ENCODE assay signal across 25 mouse cellular contexts in genomic region chr19:28478055-28478454, GRCm38 (mm10).
DNase-seq lines count a peak whose midpoint lies in the region; ATAC-seq and TF ChIP-seq lines count a peak whose summit lies in the region.
"Had no signal": no experiment of that assay in that cellular context is flagged by ENCODE, and none has a peak within 500 bp of the region (broad histone marks: within the 10 kb centered on the region; RNA-seq: fewer than 3 reads in every experiment).

No protein-coding gene starts in this region.

- no peak for TF ChIP-seq CTCF in thymus, adult 2 months (IDR thresholded peaks at IDR 0.05; ENCODE audit: borderline replicate concordance, control insufficient read depth, extremely low read depth, insufficient read depth, low read length, poor library complexity)

- no peak for TF ChIP-seq POLR2A in thymus, adult 2 months (IDR thresholded peaks at IDR 0.05; ENCODE audit: control insufficient read depth, extremely low read depth, insufficient read depth, low read length, poor library complexity)

- DNase-seq in hindbrain, embryonic 10.5 days (ENCODE audit: low spot score): no peak
- DNase-seq in thymus, postnatal 25 days: peak; percentile 1
- no peak for DNase-seq in thymus, adult 2 months
- peak; percentile 80 for DNase-seq in ZHBTc4 (ENCODE audit: low read depth, low spot score)
- DNase-seq in adrenal gland, adult 18-20 months (ENCODE audit: low spot score in 2 of 2): no peak
- no peak for DNase-seq in ovary, postnatal 14 days (ENCODE audit: low spot score)
- DNase-seq: adrenal gland, adult 2 months; adrenal gland, postnatal 25 days; cerebellum, adult 18-20 months; cerebellum, adult 9-11 months; cerebellum, postnatal 36 days; gastrocnemius, postnatal 10 days; heart, adult 2 months; heart, postnatal 36 days; kidney, adult 11 months had no signal

- no peaks in the 10 kb centered on the region for H3K36me3 ChIP-seq in hindbrain, embryonic 10.5 days
- no peaks in the 10 kb centered on the region for H3K36me3 ChIP-seq in hindbrain, embryonic 13.5 days
- H3K36me3 ChIP-seq in thymus, adult 2 months (ENCODE audit: control insufficient read depth, insufficient read depth, low read length): no peaks in the 10 kb centered on the region
- H3K36me3 ChIP-seq: embryonic facial prominence, embryonic 13.5 days; forebrain, embryonic 12.5 days; G1E; heart, embryonic 12.5 days; hindbrain, embryonic 12.5 days had no signal

- H3K27me3 ChIP-seq in hindbrain, embryonic 10.5 days (ENCODE audit: insufficient read depth, poor library complexity, severe bottlenecking): peaks cover 29% of the 10 kb centered on the region
- H3K27me3 ChIP-seq in hindbrain, embryonic 13.5 days: no peaks in the 10 kb centered on the region
- no peaks in the 10 kb centered on the region for H3K27me3 ChIP-seq in thymus, adult 2 months (ENCODE audit: control insufficient read depth, insufficient read depth, low read length)
- H3K27me3 ChIP-seq: CH12.LX; embryonic facial prominence, embryonic 13.5 days; heart, embryonic 12.5 days had no signal

- H3K4me3 ChIP-seq in hindbrain, embryonic 10.5 days: no peak overlapping the region
- no peak overlapping the region for H3K4me3 ChIP-seq in hindbrain, embryonic 13.5 days
- H3K4me3 ChIP-seq in thymus, adult 2 months (ENCODE audit: control insufficient read depth, insufficient read depth, low read length): no peak overlapping the region
- H3K4me3 ChIP-seq: embryonic facial prominence, embryonic 13.5 days; forebrain, embryonic 12.5 days; heart, adult 2 months; heart, embryonic 12.5 days; hindbrain, embryonic 12.5 days had no signal

- ATAC-seq in hindbrain, embryonic 13.5 days (ENCODE audit: low FRiP score): no peak
- ATAC-seq: activated CD4-positive, CD25-positive, alpha-beta regulatory T cell, adult 4 months; forebrain, embryonic 16.5 days; hindbrain, postnatal 0 days had no signal

- 45% methylated on average over 6 of the region's 6 CpGs for WGBS in hindbrain, embryonic 10.5 days
- 23% methylated on average over 6 of the region's 6 CpGs for WGBS in hindbrain, embryonic 13.5 days
- 7% methylated on average over 6 of the region's 6 CpGs for WGBS in thymus, adult 2 months

- H3K4me2 ChIP-seq in hindbrain, embryonic 13.5 days: no peak overlapping the region
- H3K4me2 ChIP-seq: embryonic facial prominence, embryonic 13.5 days; forebrain, embryonic 12.5 days; heart, embryonic 12.5 days; hindbrain, embryonic 12.5 days had no signal

- H3K4me1 ChIP-seq in hindbrain, embryonic 10.5 days (replicated peaks): peaks cover 36% of the 10 kb centered on the region
- H3K4me1 ChIP-seq in hindbrain, embryonic 13.5 days (replicated peaks): peaks cover 6% of the 10 kb centered on the region
- peaks cover 2% of the 10 kb centered on the region; the same call in 1 of the 2 replicates for H3K4me1 ChIP-seq in thymus, adult 2 months (replicated peaks; ENCODE audit: control insufficient read depth, insufficient read depth, low read length)

- H3K9me3 ChIP-seq in hindbrain, embryonic 10.5 days: no peaks in the 10 kb centered on the region
- H3K9me3 ChIP-seq in hindbrain, embryonic 13.5 days: no peaks in the 10 kb centered on the region
- H3K9me3 ChIP-seq: embryonic facial prominence, embryonic 13.5 days; forebrain, embryonic 12.5 days; G1E; heart, embryonic 12.5 days; hindbrain, embryonic 12.5 days had no signal

- H3K27ac ChIP-seq in hindbrain, embryonic 10.5 days: peak overlapping the region; percentile 59; the same call in 1 of the 2 replicates
- no peak overlapping the region for H3K27ac ChIP-seq in hindbrain, embryonic 13.5 days
- no peak overlapping the region for H3K27ac ChIP-seq in thymus, adult 2 months (ENCODE audit: control insufficient read depth, insufficient read depth, low read length)
- H3K27ac ChIP-seq: embryonic facial prominence, embryonic 13.5 days; forebrain, embryonic 12.5 days; heart, adult 2 months; hindbrain, postnatal 0 days had no signal

- no peak overlapping the region for H3K9ac ChIP-seq in hindbrain, embryonic 13.5 days
- H3K9ac ChIP-seq: embryonic facial prominence, embryonic 13.5 days; forebrain, embryonic 12.5 days; heart, embryonic 12.5 days; hindbrain, embryonic 12.5 days had no signal

Comparison
In these comparisons a context has a peak if more than half of its experiments do, and no peak if none do; other contexts are left out.
1. DNase-seq: peak in thymus, postnatal 25 days (single experiment) and ZHBTc4 (single experiment); none in hindbrain, embryonic 10.5 days (single experiment), thymus, adult 2 months (single experiment), adrenal gland, adult 18-20 months (0 of 2) and ovary, postnatal 14 days (single experiment).